Mouse (Mus musculus) forebrain, embryonic 16.5 days (tissue): ENCODE data around the gene Adam26b. TPM values are rescaled to one million over a fixed set of nuclear protein-coding genes. Genes with fewer than 3 reads are reported as not detected.
"Not testable (repeated sequence)": the region's sequence is repeated elsewhere in the genome, so short reads cannot be mapped to it uniquely, and the experiment has no call there.

Source experiments
- ATAC-seq: fragments of 200-750 bp; cut with Nextera tagmentation; 2 replicates; pipeline ENCODE4 v1.8.0; 2017; ENCODE audit warnings: mild to moderate bottlenecking, moderate library complexity
- H3K27ac ChIP-seq: fragments of 300-500 bp; sonication (generic); 2 replicates; pipeline ENCODE4 v1.5.1; 2014; ENCODE audit warnings: low read length, control low read depth
- H3K27me3 ChIP-seq: fragments of 300-500 bp; sonication (generic); replicated peaks from 2 replicates; pipeline ENCODE4 v1.6.1; 2014; ENCODE audit warnings: low read length; ENCODE audit not compliant: control insufficient read depth, insufficient read depth
- H3K36me3 ChIP-seq: fragments of 300-500 bp; sonication (generic); 2 replicates; pipeline ENCODE4 v1.6.1; 2014; ENCODE audit not compliant: control insufficient read depth, insufficient read depth
- H3K4me1 ChIP-seq: fragments of 300-500 bp; sonication (generic); replicated peaks from 2 replicates; pipeline ENCODE4 v1.6.1; 2014; ENCODE audit warnings: low read length; ENCODE audit not compliant: control insufficient read depth, insufficient read depth
- H3K4me2 ChIP-seq: fragments of 300-500 bp; sonication (generic); 2 replicates; pipeline ENCODE4 v1.6.1; 2014; ENCODE audit warnings: mild to moderate bottlenecking, low read length, control low read depth
- H3K4me3 ChIP-seq: fragments of 300-500 bp; sonication (generic); replicated peaks from 2 replicates; pipeline ENCODE4 v1.5.1; 2014; ENCODE audit warnings: mild to moderate bottlenecking, low read length, control low read depth
- H3K9ac ChIP-seq: fragments of 300-500 bp; sonication (generic); replicated peaks from 2 replicates; pipeline ENCODE4 v1.6.1; 2014; ENCODE audit warnings: low read depth, low read length, control low read depth
- H3K9me3 ChIP-seq: fragments of 300-500 bp; sonication (generic); 2 replicates; pipeline ENCODE4 v1.6.1; 2016; ENCODE audit warnings: low read length; ENCODE audit not compliant: control insufficient read depth
- WGBS: fragments of 180-500 bp; shearing (Covaris S2); extraction: QIAGEN DNeasy Blood & Tissue Kit; methylation state at CpG from one replicate; pipeline ENCODE4 v1.1.7; 2014; 5-methylcytosine and 5-hydroxymethylcytosine counted together
- polyA plus RNA-seq: library from polyadenylated mRNA; unstranded; fragments of >200 nt; fragmentation: Nextera tagmentation; extraction: Ambion mirVana; gene quantifications from 2 replicates; pipeline ENCODE4 v1.2.1, GENCODE M21; 2015

Gene Adam26b
- not detected in 2 replicates for polyA plus RNA-seq

- H3K4me3 ChIP-seq, H3K9me3 ChIP-seq, ATAC-seq, H3K4me2 ChIP-seq, H3K36me3 ChIP-seq, H3K27ac ChIP-seq, H3K27me3 ChIP-seq, H3K9ac ChIP-seq, H3K4me1 ChIP-seq: not testable (repeated sequence)
These were observed at the start of gene Adam26b for GRCm38 (mm10) chr8:43528006-43528405. TSS of gene Adam26b (minus strand) at chr8:43528106.

GRCm38 (mm10) chr8:43576607-43577006 is 48.7 kb upstream of the Adam26b start, which contains the start of gene Adam26a:
TSS of gene Adam26a (minus strand) at chr8:43576707.
- ATAC-seq, H3K4me3 ChIP-seq, H3K27me3 ChIP-seq, H3K36me3 ChIP-seq, H3K9me3 ChIP-seq, H3K4me2 ChIP-seq, H3K4me1 ChIP-seq, H3K27ac ChIP-seq, H3K9ac ChIP-seq: not testable (repeated sequence)
- 95% methylated on average over 2 of the region's 2 CpGs for WGBS

Other genes with a start within 250 kb of the Adam26b start
- gene Zfp42, start 221.1 kb downstream of the Adam26b start, polyA plus RNA-seq, result not detected in 2 replicates
- not detected in 2 replicates for gene Adam26a, start 48.6 kb upstream of the Adam26b start, polyA plus RNA-seq
- not detected in 2 replicates for gene Gm5346, start 99.2 kb upstream of the Adam26b start, polyA plus RNA-seq
- gene Adam34, start 181.9 kb upstream of the Adam26b start, polyA plus RNA-seq, result not detected in 2 replicates